Mouse (Mus musculus): Measurements from ENCODE around the gene Adcyap1r1. TPM values are rescaled to one million over a fixed set of nuclear protein-coding genes. Genes with fewer than 3 reads are reported as not detected.

Gene Adcyap1r1
- polyA plus RNA-seq, 1 experiment from 2014 or later = 34.3 TPM

Small RNA genes lying within 50 kb of the gene (microRNA-seq; reads per million reads assigned to microRNA genes)
- gene Gm44352 = not detected

Other genes with a start within 250 kb of the Adcyap1r1 start
- 23.3 and 27.1 TPM in 2 replicates for gene Mindy4, start 248.6 kb upstream of the Adcyap1r1 start, polyA plus RNA-seq (2016; fragmentation: Nextera tagmentation; extraction: Ambion mirVana)
- 0.56 and 1.1 TPM in 2 replicates for gene Aqp1, start 115.5 kb upstream of the Adcyap1r1 start, polyA plus RNA-seq (2016; fragmentation: Nextera tagmentation; extraction: Ambion mirVana)
- not detected in 2 replicates for gene Ghrhr, start 75.7 kb upstream of the Adcyap1r1 start, polyA plus RNA-seq (2016; fragmentation: Nextera tagmentation; extraction: Ambion mirVana)
- 0.05 TPM in 1 of 2 replicates, not detected in the other for gene Neurod6, start 229.3 kb downstream of the Adcyap1r1 start, polyA plus RNA-seq (2016; fragmentation: Nextera tagmentation; extraction: Ambion mirVana)